Mouse (Mus musculus) heart, embryonic 16.5 days (tissue): ENCODE results near the gene Rif1. TPM values are rescaled to one million over a fixed set of nuclear protein-coding genes. Genes with fewer than 3 reads are reported as not detected.
A peak's percentile ranks its signal among the peaks of the same experiment; 100 is the strongest.

ENCODE experiments used
- ATAC-seq: fragments of 200-750 bp; cut with Nextera tagmentation; replicated peaks from 2 replicates; pipeline ENCODE4 v1.8.0; 2017; ENCODE audit warnings: moderate number of reproducible peaks; ENCODE audit not compliant: insufficient read depth, low FRiP score; ENCODE audit errors: extremely low read depth
- H3K27ac ChIP-seq: fragments of 300-500 bp; sonication (generic); 2 replicates; pipeline ENCODE4 v1.5.1; 2014; ENCODE audit warnings: mild to moderate bottlenecking, low read length, control low read depth, moderate library complexity
- H3K27me3 ChIP-seq: fragments of 300-500 bp; sonication (generic); 2 replicates; pipeline ENCODE4 v1.6.1; 2014; ENCODE audit warnings: low read length, mixed read lengths; ENCODE audit not compliant: control insufficient read depth, insufficient read depth
- H3K36me3 ChIP-seq: fragments of 300-500 bp; sonication (generic); 2 replicates; pipeline ENCODE4 v1.6.1; 2014; ENCODE audit not compliant: control insufficient read depth, insufficient read depth
- H3K4me1 ChIP-seq: fragments of 300-500 bp; sonication (generic); 2 replicates; pipeline ENCODE4 v1.6.1; 2014; ENCODE audit warnings: low read length, mixed read lengths; ENCODE audit not compliant: control insufficient read depth, insufficient read depth
- H3K4me2 ChIP-seq: fragments of 300-500 bp; sonication (generic); 2 replicates; pipeline ENCODE4 v1.6.1; 2014; ENCODE audit warnings: low read depth, mild to moderate bottlenecking, control low read depth, low read length
- H3K4me3 ChIP-seq: fragments of 300-500 bp; sonication (generic); 2 replicates; pipeline ENCODE4 v1.5.1; 2014; ENCODE audit warnings: mild to moderate bottlenecking, control low read depth, low read length
- H3K9ac ChIP-seq: fragments of 300-500 bp; sonication (generic); 2 replicates; pipeline ENCODE4 v1.6.1; 2014; ENCODE audit warnings: low read length, control low read depth
- H3K9me3 ChIP-seq: fragments of 300-500 bp; sonication (generic); replicated peaks from 2 replicates; pipeline ENCODE4 v1.6.1; 2016; ENCODE audit warnings: low read length; ENCODE audit not compliant: control insufficient read depth
- WGBS: fragments of 180-500 bp; shearing (Covaris S2); extraction: QIAGEN DNeasy Blood & Tissue Kit; methylation state at CpG from one replicate; pipeline ENCODE4 v1.1.7; 2014; 5-methylcytosine and 5-hydroxymethylcytosine counted together
- polyA plus RNA-seq: library from polyadenylated mRNA; unstranded; fragments of >200 nt; fragmentation: Nextera tagmentation; extraction: Ambion mirVana; gene quantifications from 2 replicates; pipeline ENCODE4 v1.2.1, GENCODE M21; 2015

Rif1 gene
- polyA plus RNA-seq, 1 experiment from 2014 or later = 13.7 TPM

DNA sequence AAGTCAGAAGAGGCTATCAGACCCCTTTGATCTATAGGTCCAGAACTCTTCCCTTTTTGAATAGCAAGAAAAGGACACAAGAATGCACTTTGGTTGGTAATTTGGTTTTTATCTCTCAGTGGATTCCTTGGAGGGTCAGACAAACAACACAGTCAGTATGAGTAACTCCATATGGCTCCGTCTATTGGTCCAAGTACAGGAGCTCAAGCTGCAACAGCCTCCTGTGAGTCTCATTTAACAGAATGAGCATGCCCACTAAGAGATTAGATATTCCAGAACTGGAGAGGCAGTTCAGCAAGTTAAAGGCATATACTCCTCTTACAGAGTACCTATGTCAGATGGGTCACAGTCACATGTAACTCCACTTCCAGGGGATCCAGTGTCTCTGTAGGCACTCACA lies 15.5 kb upstream of the Rif1 start:
- no peaks in the 10 kb centered on the region for H3K36me3 ChIP-seq
- no peaks in the 10 kb centered on the region for H3K27me3 ChIP-seq
- H3K27ac ChIP-seq = no peak overlapping the region
- H3K4me3 ChIP-seq = no peak overlapping the region
- WGBS = 48% methylated on average over 1 of the region's 1 CpGs
- no peaks in the 10 kb centered on the region for H3K9me3 ChIP-seq
- H3K4me2 ChIP-seq = no peak overlapping the region
- H3K9ac ChIP-seq = no peak overlapping the region
- no peak for ATAC-seq
- H3K4me1 ChIP-seq = peaks cover 6% of the 10 kb centered on the region

DNA sequence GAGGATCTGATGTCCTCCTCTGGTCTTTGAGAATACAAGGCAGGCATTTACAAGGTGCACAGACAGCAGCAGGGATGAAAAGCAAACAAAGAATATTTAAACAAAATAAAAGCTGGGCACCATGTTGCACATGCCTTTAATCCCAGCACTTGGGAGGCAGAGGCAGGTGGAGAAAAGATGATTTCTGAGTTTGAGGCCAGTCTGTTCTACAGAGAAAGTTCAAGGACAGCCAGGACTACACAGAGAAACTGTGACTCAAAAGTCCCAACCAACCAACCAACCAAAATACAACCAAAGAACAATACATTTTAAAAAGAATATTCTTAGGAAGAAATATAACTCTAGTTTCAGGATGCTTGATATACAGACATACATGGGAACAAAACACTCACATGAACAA lies 15.0 kb upstream of the Rif1 start:
- H3K27ac ChIP-seq = no peak overlapping the region
- no peak overlapping the region for H3K9ac ChIP-seq

DNA sequence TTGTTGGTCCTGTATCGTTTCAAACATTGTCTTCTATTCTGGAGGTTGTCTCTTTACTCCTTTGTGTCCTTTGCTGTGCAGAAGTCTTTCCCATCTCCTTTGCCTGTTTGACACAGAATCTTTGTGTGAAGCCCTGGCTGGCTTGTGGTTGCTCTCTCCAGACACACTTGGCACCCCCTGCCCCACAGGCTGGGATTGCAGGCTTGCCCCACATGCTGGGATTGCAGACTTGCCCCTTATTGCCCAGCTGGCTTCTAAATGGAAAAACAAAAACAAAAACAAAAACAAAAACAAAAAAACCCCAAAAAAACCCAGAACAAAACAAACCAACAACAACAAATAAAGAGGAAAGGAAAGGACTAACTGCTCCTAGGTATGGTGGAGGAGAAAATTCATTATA lies 4.0 kb upstream of the Rif1 start:
- 76% methylated on average over 1 of the region's 1 CpGs for WGBS
- no peak overlapping the region for H3K27ac ChIP-seq
- no peaks in the 10 kb centered on the region for H3K27me3 ChIP-seq
- H3K4me1 ChIP-seq = peaks cover 6% of the 10 kb centered on the region
- H3K4me2 ChIP-seq = no peak overlapping the region
- H3K4me3 ChIP-seq = no peak overlapping the region
- no peaks in the 10 kb centered on the region for H3K36me3 ChIP-seq
- H3K9ac ChIP-seq = no peak overlapping the region
- no peak for ATAC-seq
- H3K9me3 ChIP-seq = no peaks in the 10 kb centered on the region

More for the DNA sequence above, 15.0 kb upstream of the Rif1 start:
- ATAC-seq = no peak
- no peak overlapping the region for H3K4me3 ChIP-seq
- peaks cover 6% of the 10 kb centered on the region for H3K4me1 ChIP-seq
- no peak overlapping the region for H3K4me2 ChIP-seq
- no peaks in the 10 kb centered on the region for H3K27me3 ChIP-seq
- no peaks in the 10 kb centered on the region for H3K9me3 ChIP-seq
- H3K36me3 ChIP-seq = no peaks in the 10 kb centered on the region

DNA sequence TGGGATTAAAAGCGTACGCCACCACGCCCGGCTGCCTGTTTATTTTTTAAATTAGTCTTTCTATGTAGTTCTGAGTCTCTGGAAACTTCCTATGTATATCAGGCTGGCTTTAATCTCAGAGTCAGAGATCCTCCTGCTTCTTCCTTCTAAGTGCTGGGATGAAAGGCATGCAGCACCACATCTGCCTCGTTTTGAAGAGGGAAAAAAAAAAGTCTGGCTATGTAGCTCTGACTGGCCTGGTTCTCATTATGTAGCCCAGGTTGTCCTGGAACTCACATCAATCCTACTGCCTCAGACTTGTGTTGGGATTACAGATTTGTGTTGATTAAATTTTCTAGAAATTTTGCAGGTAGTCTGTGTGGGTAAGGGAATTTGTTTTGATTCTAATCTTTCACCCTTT lies 1.8 kb upstream of the Rif1 start:
- Histone ChIP-seq H3K9ac (no peak overlapping the region), H3K4me1 (peaks cover 13% of the 10 kb centered on the region), H3K4me3 (no peak overlapping the region), H3K27ac (no peak overlapping the region), H3K36me3 (peaks cover 6% of the 10 kb centered on the region; the same call in 1 of the 2 replicates), H3K9me3 (no peaks in the 10 kb centered on the region), H3K27me3 (no peaks in the 10 kb centered on the region), H3K4me2 (no peak overlapping the region)
- whole genome bisulfite sequencing = 79% methylated on average over 5 of the region's 5 CpGs
- no peak for ATAC-seq

DNA sequence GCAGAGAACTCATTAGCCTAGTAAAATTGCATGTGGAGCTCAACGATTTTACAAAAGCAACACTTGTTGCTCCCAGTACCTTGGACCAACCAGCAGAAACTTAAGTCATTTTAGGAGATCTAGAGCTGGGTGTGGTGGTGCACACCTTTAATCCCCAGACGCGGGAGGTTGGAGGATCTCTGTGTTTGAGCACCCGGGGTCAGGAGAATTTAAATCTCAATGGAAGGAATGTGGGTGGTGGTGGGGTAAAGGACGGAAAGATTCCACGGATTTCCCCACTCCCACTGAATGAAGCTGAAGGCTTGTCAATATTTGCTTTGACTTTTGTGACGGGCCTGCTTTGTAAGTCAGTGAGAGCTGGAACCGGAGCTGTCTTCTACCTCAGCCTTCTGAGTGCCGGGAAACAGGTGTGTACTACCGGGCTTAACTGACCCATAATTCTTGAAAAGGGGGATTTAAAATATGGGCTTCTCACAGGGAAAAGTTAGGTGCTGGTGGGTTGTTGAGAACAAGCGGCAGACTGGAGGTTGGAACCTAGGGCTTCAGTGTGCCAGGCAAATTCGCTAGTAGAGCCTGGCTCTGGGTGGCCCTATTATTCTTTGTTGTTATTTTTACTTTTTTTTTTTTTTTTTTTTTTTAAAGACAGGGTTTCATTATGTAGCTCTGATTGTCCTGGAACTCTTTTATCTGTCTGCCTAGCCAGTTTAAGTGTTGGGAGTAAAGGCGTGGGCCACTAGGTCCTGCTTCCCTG lies 1.2 kb upstream of the Rif1 start:
- Histone ChIP-seq H3K4me2 (no peak overlapping the region; the same call in 1 of the 2 replicates), H3K27ac (no peak overlapping the region)
- 67% methylated on average over 13 of the region's 13 CpGs for WGBS

DNA sequence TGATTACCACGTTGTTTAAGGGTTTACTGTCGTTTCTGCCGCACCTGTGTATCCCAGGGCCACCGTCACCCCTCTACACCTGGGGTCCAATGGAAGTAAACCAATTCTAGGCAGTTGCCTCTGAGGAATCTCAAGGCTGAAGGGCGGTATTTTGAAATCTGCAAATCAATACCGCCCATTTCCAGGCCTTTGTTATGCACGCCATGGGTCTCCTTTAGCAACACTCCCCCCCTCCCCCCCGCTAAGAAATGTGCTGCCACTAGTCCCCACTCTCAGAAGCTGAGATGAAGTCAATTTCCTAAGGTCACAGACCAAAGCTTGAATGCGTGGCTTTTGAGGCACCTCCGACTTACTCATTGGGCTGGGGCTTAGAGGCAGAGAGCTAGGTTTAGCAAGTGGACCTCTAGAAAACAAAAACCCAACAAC lies 554 bp upstream of the Rif1 start:
- no peaks in the 10 kb centered on the region for H3K27me3 ChIP-seq
- peak overlapping the region; percentile 98 for H3K9ac ChIP-seq
- ATAC-seq = peak; percentile 16; the same call in 1 of the 2 replicates
- peaks cover 13% of the 10 kb centered on the region for H3K4me1 ChIP-seq
- 10% methylated on average over 10 of the region's 10 CpGs for WGBS
- no peaks in the 10 kb centered on the region for H3K9me3 ChIP-seq
- peak overlapping the region; percentile 83 for H3K27ac ChIP-seq
- peak overlapping the region; percentile 88 for H3K4me3 ChIP-seq
- H3K36me3 ChIP-seq = peaks cover 13% of the 10 kb centered on the region
- peak overlapping the region; percentile 82 for H3K4me2 ChIP-seq

More for the DNA sequence above, 1.2 kb upstream of the Rif1 start:
- Histone ChIP-seq H3K4me3 (no peak overlapping the region), H3K36me3 (peaks cover 10% of the 10 kb centered on the region; the same call in 1 of the 2 replicates), H3K9me3 (no peaks in the 10 kb centered on the region), H3K9ac (no peak overlapping the region; the same call in 1 of the 2 replicates), H3K4me1 (peaks cover 13% of the 10 kb centered on the region), H3K27me3 (no peaks in the 10 kb centered on the region)
- ATAC-seq = no peak

DNA sequence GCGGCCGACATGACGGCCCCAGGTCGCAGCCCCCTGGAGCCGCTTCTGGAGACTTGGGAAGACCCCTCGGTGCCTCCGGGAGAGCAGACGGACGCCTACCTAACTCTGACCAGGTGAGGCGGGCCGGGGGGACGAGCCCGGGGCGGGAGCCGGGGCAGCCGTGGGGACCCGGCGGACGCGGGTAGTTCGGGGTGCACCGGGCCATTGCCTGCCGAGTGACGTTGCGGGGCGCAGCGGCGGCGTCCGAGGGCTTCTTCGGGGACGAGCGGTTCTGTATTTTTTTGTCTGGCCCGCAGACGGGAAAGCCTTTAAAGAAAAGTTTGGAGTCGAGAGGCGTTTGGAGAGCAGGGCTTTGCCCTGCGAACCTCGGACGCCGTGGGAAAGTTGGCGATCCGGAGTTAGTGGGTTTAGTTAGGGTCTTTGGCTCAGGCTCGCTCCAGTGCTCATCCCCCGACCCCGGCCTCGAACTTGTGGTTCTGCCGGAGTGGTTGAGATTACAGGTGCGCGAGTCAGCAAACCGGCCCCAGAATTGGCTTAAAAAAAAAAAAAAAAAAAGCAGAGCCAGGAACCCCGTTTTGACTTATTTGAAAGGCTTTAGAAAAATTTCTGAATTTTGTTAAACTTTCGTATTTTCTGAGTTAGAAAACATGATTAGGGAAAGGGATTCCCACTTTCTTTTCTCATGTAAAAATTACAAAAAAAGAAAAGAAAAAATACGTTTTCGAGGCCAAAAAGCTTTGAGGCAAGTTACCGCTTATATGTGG lies 691 bp downstream of the Rif1 start:
- Histone ChIP-seq H3K9me3 (no peaks in the 10 kb centered on the region), H3K9ac (peak overlapping the region; percentile 98), H3K4me1 (peaks cover 13% of the 10 kb centered on the region), H3K27me3 (no peaks in the 10 kb centered on the region), H3K27ac (peak overlapping the region; percentile 83), H3K36me3 (peaks cover 22% of the 10 kb centered on the region), H3K4me2 (peak overlapping the region; percentile 82), H3K4me3 (peak overlapping the region; percentile 88)
- WGBS = 2% methylated on average over 56 of the region's 56 CpGs
- peak; percentile 37; the same call in 1 of the 2 replicates for ATAC-seq

DNA sequence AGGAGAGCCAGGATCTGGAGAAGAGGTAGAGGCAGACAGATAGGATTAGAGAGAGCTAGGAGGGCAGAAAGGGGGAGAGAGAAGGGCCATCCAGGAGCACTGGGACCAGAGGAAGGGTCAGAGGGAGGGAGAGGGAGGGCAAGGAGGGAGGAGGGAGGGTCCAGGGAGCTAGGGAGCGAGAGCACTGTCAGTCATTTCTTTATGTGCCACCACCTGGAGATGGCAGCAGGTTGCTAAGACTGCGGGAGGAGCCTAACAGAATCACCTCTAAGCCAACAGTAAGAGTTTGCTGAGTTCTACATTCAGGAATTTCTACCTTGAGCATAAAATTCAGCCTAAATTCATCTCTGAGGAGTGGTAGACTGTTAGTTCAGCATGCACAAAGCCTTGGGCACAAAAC lies 6.0 kb downstream of the Rif1 start:
- peaks cover 36% of the 10 kb centered on the region for H3K36me3 ChIP-seq
- no peak overlapping the region for H3K9ac ChIP-seq
- peaks cover 7% of the 10 kb centered on the region for H3K4me1 ChIP-seq
- no peaks in the 10 kb centered on the region for H3K9me3 ChIP-seq
- WGBS = 96% methylated on average over 2 of the region's 2 CpGs
- no peak overlapping the region for H3K27ac ChIP-seq
- no peak overlapping the region for H3K4me2 ChIP-seq
- H3K27me3 ChIP-seq = no peaks in the 10 kb centered on the region
- no peak overlapping the region for H3K4me3 ChIP-seq
- ATAC-seq = no peak

DNA sequence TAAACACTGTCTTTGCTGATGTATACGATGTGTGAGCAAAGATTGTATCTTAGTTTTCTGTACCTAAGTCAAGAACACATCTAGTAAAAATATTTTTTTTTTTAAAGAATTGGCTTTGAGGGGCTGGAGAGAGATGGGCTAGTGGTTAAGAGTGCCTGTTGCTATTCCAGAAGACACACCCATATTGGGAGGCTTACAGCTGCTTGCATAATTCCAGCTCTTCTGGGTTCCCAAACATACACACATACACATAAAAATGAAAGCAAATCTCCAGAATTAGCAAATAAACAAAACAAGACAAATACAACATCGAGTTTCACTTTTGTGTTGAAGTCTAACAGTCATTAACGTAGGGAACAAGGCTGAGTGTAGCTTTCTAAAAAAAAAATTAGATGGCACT lies 11.4 kb downstream of the Rif1 start:
- WGBS = 88% methylated on average over 3 of the region's 3 CpGs
- no peak overlapping the region for H3K4me2 ChIP-seq
- H3K4me3 ChIP-seq = no peak overlapping the region
- H3K27ac ChIP-seq = no peak overlapping the region
- no peaks in the 10 kb centered on the region for H3K27me3 ChIP-seq
- H3K9ac ChIP-seq = no peak overlapping the region
- ATAC-seq = no peak
- no peaks in the 10 kb centered on the region for H3K4me1 ChIP-seq
- H3K36me3 ChIP-seq = peaks cover 46% of the 10 kb centered on the region
- no peaks in the 10 kb centered on the region for H3K9me3 ChIP-seq
